Mouse (Mus musculus) skeletal muscle tissue, adult 2 months (tissue): ENCODE results near the gene Elf2.
"Not testable (repeated sequence)": the region's sequence is repeated elsewhere in the genome, so short reads cannot be mapped to it uniquely, and the experiment has no call there.

Source experiments
- DNase-seq: peaks from one replicate; pipeline ENCODE4 v3.0.0-alpha.2; 2012; ENCODE audit warnings: low read depth, low spot score

Gene Elf2

DNA sequence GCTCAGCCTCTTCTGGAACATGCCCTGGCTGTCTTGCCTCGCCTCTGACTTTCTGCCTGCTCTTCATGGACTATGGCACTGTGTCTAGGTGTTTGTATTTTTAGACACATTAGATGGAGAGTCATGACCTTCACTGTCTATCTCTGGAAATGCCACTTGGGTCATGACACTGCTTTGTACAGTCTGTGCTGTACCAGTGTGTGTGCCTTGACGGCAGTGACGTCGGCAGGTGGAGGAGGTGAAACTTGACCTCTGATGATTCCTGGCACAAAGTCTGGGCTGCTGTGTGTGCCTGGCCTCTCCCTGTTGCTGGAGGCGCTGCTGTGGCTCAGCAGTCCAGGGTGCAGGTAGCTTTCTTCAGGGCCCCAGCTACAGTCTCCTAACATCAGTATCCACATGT is 107.0 kb downstream of the Elf2 start:
- peak; percentile 94 for DNase-seq

DNA sequence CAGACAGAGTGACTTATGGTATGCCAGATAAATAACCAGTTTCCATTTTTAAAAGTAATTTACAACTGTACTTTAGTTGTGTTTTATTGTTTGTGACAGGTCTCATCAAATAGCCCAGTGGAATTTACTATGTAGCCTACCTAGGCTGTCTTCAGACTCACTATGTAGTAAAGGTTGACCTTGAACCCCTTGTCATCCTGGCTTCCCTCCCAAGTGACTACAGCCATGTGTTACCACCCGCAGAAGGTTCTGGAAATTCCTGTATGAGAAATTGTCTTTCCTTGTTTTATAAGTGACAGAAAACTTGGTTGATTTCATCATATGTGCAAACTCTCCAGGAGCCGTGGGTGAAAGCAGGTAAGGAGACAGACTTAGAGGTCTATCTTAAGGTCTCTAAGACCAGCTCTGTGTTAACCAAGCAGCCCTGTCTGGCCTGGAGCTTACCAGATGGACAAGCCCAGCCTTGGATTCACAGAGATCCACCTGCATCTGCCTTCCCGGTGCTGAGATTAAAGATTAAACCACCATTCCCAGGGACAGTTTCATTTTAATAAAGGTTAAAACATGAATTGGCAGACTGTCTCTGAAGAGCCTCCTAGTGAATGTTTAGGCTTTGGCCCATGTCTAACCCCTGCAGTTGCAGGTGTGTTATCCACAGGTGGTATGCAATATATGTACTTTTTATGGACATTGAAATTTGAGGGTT is 108.1 kb downstream of the Elf2 start:
- DNase-seq: no peak

DNA sequence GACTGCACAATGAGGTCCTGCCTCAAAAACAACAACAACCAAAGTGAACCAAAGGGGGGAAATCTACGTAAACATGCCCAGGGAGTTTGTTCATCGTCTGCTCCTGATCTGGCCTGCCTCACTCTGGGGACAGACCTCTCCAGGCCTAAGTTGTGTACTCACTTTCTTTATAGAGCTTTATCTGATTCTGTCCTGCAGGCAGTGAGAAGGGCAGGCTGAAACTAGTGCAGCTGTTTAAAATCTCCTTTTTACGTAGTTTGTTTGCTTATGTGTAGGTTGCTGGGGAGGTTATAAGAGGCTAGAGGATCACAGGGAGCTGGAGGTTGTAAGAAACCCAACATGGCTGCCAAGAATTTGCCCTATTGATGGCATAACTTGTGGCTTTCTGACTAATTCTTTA is 109.0 kb downstream of the Elf2 start:
- no peak for DNase-seq

DNA sequence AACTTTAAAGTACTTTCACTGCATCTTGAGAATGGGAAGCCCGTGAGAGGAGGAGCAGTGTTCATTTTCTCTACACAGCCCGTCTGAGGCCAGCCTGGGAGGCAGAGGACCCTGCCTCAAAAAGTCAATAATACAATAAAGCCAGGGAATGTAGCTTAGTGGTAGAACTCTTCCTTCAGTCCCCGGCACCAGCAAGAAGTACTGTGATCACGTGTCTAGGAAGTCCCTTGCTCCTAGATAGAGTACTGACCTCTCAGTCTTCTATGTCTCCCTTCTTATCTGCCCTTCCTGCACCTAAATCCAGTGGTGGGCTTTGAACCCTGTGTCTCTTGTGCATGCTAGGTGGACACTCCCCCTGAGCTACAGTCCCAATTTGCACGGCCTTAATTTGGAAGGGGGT is 109.6 kb downstream of the Elf2 start:
- no peak for DNase-seq

DNA sequence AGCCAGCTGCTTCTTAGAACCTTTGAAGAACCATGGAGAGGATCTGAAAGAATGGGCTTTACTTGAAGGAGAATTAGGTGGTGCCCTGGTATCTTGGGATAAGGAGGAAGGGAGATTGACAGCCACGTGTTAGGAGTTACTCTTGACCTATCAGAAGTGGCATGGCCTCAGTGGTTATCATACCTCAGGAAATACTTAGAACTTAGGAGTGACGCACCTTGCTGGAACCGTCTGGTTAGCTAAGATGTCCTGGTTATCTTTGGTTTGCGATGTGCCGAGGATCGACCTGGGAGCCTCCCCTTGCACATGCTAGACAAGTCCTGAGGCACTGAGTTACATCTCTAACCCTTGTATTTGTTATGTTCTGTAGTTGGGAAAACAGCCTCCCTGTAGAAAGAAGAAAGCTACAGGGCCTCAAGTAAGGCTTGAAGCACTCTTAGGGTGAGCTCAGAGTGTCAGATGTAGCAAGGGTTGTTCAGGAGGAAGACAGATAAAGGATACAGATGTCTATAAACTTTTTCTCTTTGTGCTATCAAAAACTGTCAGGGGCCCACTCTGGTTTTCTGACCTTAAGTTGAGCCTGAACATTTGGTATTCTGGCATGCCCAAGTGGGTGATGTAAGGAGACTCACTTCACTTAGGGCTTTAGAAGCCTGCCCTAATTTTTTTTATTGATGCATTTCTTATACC is 110.2 kb downstream of the Elf2 start:
- no peak for DNase-seq

DNA sequence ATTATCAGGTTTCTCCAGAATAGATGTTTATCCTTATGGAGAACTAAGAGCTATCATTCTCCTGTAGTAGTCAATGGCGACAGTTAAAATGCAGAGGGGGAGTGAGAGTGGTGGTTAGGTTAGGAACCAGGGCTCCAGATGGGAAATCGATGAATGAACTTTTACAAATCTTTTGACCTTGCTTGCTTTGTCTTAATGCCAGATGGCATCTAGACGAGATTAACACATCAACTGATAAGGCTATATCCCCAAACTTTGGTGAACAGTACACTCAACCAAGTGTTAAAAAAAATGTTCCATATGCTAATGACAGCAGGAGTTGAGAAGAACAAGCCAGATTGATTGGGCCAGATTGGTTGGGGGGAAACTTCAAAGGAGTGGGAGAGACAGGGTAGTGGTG is 111.2 kb downstream of the Elf2 start:
- DNase-seq: no peak

DNA sequence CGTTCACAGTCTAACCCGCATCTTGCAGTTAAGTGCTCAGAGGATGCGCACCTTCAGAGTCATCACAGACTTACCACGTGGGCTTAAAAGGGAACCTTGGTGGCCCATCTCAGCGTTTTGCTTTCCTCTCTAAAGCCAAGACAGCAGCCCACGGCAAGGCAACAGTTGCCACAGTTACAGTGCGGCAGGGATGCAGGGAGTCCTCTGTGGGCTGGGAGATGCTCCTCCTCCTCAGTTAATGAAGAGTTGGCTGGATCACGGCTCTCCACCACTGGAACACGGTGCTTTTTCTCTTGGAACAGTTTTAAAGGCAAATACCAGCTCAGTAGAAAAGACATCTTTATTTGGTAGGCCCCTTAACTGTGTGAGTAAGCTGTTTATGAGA is 111.7 kb downstream of the Elf2 start:
- DNase-seq: no peak

DNA sequence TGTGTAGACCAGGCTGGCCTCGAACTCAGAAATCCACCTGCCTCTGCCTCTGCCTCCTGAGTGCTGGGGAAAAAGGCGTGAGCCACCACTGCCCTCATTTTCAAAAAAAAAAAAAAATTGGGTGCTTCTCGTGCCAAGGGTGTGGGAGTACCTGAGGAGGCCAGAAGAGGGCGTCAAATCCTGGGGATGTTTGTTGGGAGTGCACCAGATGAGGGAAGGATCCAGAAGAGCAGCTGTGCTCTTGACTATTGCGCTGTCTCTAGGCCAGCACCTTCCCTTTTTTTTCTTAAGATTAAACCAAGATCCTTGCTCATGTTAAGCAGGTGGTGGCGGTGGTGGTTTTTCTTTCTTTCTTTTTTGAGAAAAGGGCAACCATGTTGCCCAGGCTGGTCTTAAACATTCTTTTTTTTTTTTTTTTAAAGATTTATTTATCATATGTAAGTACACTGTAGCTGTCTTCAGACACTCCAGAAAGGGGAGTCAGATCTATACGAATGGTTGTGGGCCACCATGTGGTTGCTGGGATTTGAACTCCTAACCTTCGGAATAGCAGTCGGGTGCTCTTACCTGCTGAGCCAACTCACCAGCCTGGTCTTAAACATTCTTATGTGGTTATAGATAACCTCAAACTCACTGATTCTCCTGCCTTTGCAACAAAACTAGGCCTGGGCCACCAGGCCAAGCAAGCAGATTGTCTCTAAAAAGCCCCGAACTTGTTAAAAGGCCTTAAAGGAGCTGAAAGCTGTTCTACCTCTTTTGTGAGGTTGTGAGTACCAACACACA is 112.2 kb downstream of the Elf2 start:
- DNase-seq: peak; percentile 60

DNA sequence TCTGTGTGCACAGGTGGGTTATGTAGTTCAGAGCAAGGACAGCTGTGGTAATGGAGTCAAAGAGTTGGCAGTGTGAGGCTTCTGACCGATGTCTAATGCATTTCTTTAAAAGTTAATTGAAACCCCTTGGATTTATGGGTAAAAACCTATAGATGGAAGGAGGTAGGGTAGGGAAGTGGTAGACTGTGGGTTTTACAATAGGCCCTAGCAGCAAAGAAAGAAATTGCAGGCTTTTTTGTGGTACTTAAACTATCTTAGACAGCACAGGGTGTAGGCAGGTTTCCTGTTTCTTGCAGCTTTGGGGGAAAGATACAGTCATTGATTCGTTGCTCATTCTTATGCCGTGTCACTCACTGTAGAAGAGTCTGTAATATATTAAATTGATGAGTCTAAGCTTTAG is 113.9 kb downstream of the Elf2 start:
- no peak for DNase-seq

DNA sequence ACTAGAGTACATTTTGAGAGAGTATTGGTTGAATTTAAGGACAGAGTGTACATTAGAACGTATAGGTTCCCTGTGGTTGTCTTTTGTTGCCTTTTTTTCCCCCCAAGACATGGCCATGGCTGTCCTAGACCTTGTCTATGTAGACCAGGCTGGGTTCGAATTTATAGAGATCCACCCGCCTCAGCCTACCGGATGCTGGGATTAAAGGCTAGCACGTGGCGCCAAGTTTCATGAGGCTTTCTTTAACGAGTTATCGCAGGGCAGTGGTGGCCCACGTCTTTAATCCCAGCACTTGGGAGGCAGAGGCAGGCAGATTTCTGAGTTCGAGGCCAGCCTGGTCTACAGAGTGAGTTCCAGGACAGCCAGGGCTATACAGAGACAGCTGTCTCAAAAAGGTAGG is 114.5 kb downstream of the Elf2 start:
- DNase-seq: no peak

DNA sequence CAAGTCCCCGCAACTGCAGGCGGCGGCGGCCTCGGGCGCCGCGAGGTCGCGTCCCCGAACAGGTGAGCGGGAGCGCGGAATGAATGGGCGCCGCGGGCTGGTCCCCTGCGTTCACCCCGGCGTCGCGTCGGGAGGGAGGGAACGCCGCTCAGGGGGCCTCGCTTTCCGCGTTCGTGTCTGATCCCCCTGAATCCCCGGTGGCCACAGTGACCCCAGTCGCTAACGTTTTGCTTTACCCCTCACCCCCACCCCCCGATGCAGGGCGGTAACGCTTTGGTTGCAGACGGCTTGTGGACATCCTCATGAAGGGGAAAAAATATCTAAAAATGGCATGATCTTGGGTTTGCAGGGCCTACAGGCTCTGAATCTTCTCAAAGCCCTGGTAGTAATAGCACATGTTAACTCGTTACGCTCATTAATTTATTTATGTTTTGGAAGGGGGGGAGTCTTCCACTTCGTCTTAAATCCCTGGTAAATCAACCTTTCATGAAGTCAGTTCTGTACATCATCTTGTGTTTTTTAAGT is 115.2 kb downstream of the Elf2 start:
- DNase-seq: no peak

DNA sequence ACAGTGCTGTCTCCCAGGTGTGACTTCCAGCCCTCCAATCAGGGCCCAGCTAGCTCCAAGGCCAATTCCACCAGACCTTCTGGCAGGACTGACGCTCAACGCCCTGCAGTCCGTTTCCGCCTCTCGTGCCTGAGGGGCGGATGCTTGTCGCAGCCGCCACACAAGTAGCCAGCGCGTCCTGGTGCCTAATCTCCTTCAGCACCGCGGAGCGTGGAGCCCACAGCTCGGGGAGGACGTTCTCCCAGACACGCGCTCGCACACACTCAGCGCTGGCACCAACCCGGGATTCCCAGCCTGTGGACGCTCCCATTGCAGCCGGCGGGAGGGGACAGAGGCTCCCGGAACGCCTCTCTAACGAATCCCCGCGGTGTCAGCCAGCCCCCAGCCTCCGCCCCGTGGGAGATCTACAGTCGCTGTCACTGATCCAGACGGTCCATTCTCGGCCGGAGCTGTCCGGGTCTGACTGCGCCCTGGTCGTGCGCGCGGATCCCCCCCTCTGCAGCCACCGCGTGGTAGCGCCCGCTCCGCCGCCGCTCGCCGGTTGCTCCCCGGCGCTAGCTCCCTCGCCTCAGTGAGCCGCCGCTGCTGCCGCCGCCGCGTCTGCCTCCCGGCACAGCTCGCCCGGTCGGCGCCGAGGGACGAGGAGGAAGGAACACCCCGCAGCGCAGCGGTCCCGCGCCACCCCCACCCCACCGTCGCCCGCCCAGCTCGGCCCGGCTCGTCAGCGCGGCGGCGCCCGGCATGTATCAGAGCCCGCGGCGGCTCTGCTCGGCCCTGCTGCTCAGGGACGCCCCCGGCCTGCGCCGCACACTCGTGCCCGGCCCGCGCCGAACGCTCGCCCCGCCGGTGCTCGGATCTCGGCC is 115.9 kb downstream of the Elf2 start, which contains the start of gene Noct:
Gene Noct (plus strand): TSS at position 85 of the 863 bp plus-strand sequence.
- peak; percentile 84 for DNase-seq

DNA sequence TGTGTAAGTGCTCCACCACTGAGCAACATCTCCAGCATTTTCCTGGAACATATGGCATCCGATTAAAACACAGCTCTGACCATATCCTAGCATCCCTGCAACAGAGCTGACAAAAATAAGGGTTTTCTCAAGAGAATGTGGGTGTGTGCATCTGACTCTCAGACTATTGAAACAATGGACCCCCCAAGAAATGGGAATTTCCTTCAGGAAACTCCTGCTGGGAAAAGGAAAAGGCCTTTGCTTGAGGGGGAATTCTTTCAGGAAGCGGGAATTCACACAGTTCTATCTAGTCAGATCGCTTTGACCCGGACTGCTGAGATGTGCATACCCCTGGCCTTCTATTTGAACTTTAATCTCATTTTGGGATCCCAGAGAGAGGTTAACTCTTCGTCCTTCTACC is 116.9 kb downstream of the Elf2 start:
- DNase-seq: no peak

DNA sequence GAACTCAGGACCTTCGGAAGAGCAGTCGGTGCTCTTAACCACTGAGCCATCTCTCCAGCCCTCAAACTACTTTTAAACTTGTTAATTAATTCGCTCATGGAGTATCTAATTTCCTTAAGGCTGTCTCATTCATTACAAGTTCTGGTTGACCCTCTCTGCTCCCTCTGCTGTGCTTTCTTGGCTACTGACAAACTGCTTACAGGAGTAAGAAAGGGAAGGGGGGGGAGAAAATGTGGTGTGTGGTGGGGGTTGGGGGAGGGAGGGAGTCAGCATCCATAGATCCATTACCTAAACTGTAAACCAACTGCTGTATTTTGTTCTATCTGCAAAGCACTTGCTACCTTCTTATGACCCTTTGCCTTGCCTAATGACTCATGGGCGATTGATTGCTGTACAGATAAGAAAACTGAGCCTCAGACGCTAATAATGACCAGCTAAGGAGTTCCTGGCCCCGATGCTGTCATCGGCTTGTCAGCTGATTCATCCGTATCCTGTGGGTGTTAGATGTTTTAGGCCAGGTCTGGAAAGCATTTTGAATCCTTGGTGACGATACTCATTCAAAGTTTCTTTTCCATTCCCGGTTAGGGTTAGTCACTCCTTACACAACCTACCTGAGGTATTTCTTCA is 117.5 kb downstream of the Elf2 start:
- no peak for DNase-seq

DNA sequence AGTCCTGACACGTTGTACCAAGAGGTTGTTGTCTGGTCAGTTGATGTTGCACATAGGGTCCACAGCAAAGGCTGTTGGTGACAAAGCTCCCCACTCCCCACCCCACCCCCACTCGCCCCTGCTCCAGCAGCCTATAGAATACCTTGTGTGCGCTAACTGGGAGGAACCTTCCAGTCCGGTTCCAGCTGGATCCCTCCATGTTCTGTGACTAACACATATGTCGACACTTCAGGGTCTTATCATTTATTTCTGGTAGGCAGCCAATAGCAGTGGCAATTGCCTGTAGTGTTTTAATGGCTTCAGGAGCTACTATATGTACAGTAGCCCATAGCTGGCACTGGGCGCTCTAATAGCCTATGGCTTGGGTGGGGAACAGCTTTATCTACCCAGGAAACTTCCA is 118.2 kb downstream of the Elf2 start:
- DNase-seq: no peak

DNA sequence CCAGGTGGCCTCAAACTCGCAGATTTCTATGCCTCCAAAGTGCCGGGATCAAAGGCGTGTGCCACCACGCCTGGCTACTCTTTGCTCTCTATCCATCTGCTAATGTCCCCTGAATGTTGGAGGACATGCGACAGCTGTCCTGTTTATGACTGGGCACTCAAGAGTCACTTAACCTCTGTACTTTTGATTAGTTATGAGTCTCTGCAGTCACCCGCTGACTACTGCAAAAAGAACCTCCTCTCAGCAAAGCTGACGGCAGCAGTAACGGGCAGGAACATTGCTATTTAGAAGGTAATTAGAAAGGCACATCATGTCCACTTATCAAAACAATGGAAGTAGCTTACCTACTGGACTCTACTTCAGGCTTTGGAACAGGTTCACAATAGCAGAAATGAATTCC is 118.6 kb downstream of the Elf2 start:
- DNase-seq: no peak

DNA sequence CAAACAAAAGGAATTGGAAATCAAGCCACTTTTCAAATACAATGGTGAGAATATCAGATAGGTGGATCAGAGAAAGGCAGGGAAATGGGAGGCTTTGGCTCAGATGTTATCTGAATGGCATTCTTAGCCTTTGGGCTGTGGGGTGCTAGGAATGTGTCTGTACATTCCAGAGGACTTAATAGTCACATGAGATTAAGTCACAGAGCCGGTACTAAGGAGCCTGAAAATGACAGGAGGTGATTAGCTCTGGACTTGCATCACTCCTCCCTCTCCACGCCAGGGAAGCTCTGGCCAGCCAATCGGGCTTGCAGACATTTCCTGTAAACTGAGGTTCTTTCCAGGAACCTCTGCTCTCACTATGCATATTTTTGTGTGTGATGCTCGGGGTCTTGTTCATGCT is 119.6 kb downstream of the Elf2 start:
- no peak for DNase-seq

DNA sequence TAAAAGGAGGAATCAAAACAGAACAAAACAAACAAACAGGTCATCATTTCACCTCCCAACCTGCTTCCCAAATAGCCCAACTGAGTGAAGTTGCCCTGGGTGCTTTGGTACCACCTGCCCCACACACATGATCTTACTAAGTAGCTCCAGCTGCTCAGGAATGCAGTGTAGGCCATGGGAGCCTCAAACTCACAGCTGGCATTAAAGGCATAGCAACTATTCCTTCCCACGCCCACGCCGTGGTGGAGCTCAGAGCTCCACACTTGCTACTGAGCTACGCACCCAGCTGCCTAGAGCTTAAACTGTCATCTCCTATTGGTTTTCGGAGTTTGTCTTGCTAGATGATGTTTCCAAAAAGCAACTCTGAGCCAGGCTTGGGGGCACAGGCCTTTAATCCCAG is 121.2 kb downstream of the Elf2 start:
- DNase-seq: no peak

DNA sequence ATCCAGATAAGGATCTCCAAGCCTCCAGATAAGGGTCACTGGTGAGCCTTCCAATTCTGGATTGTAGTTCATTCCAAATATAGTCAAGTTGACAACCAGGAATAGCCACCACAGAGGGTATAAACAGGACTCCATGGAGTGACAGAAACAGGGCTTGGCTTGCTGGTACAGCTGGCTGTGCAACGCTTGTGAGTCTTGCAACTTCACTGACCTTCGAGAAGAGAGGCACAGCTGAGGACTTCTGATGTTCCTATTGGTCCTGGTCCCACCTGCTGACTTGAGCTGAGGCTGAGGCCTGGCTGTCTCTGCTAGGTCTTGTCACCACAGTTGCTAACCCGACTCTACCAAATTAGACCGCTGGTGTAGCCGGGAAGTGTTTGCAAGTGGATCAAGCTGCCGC is 122.1 kb downstream of the Elf2 start:
- DNase-seq: not testable (repeated sequence)

DNA sequence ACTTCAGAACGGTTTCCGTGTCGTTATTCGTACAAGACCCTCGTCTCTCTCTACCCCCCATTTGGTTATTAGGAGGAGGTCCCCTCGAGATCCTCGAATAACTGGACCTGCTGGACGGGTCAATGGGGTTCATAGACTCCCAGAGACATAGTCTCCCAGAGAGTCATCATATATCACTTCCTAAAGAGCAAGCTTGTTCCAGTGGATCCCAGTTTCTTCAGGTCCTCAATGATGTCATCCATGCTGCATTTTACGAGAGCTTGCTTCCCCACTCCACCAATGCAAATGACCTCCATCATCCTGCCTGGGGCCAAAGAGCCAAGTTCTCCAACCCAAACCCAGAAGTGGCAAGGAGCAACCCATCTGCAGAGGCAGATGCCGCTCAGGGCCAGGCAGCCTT is 124.1 kb downstream of the Elf2 start:
- DNase-seq: not testable (repeated sequence)

DNA sequence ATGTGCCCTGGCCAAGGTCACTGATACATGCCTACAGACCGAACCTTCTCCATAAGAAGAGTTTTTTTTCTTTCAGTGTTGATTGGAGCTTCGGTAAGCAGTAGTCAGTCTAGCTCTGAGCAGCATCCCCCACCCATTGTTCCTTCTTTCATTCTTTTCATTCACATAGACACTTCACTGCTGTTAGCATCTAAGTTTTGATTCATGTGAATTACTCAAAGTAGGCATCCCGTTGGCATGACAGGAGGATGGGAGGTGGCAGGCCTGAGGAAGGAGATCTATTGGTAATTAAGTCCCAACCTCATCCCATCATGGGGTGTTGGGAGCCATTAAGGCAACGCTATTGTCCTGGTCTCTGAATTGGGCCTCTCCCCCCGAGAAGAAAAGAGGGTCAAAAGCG is 124.8 kb downstream of the Elf2 start:
- no peak for DNase-seq
